Mouse (Mus musculus) cerebellum, postnatal 36 days (tissue): ENCODE measurements at regions not wholly inside any gene's neighbourhood (a gene's known extent, or its start where the extent isn't known, plus 50 kb on each side); places are given as distances from the start of the nearest gene placed in this dataset.
"Not testable (repeated sequence)": the region's sequence is repeated elsewhere in the genome, so short reads cannot be mapped to it uniquely, and the experiment has no call there.

Experiments used
- DNase-seq, 2 experiments: peaks; one replicate each; pipeline ENCODE4 v3.0.0; 2021 to 2022; ENCODE audit warnings: mixed read lengths in 2 of 2

- not testable (repeated sequence) for DNase-seq
Measured at GRCm38 (mm10) chrX:19341231-19342007, 139.7 kb downstream of the Tex13c3 start.

GRCm38 (mm10) chrX:19313286-19313685 is 167.8 kb downstream of the Tex13c3 start:
- DNase-seq = peak; percentile 7 to 17

DNA sequence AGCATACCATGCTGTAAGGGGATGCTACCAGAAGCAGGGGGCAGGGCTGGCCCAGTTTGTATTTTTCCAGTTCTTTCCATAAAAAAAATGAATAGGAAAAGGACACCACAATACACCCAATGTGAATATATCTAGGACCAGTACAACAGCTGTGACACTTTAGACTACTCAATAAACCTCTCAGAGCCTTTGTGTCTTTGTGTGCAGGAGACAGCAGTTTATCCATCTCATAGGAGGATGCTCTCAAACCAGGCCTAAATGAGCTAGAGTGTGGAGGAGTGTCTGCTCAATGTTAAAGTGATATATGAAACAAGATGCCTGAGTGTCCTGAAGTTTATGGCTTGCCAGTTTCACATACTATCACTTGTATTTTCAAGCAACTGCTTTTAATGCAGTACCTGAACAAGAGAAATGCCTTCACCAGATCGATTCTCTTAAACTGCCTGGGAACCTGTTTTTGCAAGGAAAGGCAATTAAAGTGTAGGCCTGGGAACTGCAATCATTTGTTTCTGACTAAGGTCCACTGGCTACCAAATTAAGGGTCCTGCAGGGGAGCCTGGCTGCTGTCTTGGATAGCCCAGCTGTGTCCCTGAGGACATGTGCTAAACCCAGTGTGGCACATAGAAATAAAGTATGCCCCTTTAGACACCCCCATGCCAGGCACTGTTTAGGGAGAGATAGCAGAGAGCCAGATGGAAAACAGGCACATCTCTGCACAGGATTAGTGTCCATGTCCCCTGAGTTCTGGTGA is 169.1 kb downstream of the Tex13c3 start:
- peak; percentile 2 to 9 for DNase-seq

DNA sequence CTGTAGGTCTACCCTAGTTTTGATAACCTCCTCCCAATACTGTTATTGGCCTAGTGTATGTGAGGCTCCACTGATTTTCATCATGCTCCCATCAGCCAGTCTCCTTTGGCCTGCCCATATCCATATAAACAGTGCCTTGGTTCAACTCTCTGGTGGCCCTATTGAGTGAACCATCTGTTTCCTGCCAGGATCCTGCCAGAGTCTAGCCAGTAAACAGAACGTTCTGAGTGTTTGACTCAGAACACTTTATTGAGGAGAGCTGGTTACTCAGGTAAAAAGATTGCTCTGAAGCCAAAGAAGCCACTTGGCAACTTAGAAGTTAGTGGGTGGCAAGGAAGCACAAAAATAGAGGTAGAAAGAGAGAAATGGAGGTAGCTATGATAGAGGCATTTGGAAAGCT is 169.7 kb downstream of the Tex13c3 start:
- DNase-seq = peak; percentile 34 to 47

DNA sequence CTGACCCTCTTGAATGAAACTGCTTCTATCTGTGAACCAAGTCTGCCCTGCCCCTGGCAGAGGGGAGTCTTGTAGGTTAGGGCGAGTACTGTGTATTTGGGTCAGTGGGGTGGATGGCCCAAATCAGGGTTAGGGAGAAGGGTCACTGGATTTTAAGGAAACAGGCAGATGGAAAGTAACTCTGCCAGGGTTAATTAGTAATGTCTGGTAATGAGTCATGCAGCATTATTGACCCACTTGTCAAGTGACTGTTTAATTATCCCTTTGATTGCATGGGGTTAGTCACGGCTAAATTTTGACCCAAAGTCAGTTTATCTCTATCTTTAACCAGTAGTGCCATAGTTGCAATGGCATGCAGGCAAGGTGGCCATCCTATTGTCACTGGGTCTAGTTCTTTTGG is 192.9 kb downstream of the Tex13c3 start:
- DNase-seq = no peak

DNA sequence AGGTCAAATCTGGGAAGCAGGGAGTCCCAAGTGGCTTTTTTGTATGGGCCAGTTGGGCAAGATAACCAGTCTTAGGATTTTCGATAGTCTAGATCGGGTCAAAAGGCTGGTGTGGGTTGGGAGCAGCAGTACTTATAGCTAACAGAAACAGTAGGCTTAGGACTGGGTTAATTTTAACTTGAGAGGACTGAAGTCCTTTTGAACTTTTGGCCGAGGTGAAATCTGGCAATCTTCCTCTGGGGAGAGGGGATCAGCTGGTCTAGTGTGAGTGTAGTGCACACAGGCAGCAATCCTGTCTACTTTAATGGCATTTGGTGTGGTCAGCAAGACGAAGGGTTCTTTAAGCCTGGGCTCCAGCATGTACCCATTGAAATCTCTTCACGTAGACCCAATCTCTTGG is 194.7 kb downstream of the Tex13c3 start:
- no peak for DNase-seq

DNA sequence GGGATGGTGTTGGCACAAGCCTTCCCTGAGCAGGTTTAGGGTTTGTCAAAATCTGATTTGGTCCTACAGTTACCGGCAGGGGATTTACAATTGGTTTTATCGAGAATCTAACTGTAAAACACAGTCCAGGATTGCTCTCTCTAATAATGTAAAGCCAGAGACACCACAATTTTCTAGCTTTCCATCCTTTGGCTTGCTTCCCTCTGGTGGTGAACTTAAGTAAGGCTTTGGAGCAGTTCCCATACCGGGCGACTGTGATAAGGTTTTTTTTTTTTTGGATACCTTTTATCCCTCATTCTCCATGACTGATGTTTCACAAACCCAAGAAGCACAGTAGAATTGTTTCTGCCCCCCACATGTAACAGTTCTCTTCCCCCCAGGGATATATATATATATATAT is 195.3 kb downstream of the Tex13c3 start:
- no peak for DNase-seq

GRCm38 (mm10) chrX:19283078-19283477 is 198.0 kb downstream of the Tex13c3 start:
- no peak for DNase-seq

DNA sequence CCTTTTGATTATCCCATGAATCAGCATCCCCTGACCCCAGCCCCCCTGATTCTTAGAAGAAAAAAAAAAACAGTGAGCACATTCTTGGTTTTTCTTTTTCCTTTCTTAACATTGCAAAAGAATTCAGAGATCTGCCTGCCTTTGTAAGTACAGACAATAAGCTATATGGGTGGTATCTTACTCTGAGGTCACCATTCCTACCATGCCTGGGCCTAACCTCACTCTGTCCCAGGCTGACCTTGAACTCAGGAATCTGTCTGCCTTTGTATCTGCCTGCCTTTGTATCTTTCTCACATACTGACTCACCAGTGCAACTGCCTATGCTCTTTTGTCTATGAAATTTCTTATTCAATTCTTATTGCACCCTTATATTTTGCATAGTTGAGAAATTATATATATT is 216.9 kb downstream of the Tex13c3 start:
- DNase-seq = no peak

- DNase-seq = no peak
Measured at GRCm38 (mm10) chrX:19246777-19247619, 234.1 kb downstream of the Tex13c3 start.

GRCm38 (mm10) chrX:19237738-19238261 is 243.3 kb downstream of the Tex13c3 start:
- peak; percentile 58 to 59 for DNase-seq

GRCm38 (mm10) chrX:19237048-19237737 is 243.9 kb downstream of the Tex13c3 start:
- peak; percentile 35 to 46 for DNase-seq

GRCm38 (mm10) chrX:19235449-19235848 is 245.7 kb downstream of the Tex13c3 start:
- no peak for DNase-seq

GRCm38 (mm10) chrX:19231823-19232222 is 249.3 kb downstream of the Tex13c3 start:
- no peak for DNase-seq

DNA sequence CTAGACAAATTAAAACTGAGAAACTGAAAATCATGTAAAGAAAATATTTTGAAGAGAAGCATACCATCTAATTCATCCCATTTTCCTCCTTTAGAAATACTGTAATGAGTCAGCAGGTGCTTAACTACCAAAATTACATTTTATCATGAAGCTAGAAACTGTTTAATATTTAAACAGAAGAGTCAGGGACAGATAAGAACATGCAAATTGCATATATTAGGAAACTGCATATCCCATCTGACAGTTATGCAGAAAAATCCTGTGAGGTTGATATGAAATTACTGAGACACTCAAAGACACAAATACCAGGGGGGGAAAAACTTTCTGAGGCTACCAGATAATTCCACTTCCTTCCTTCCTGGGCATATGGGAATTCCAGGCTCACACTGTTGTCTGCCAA is 257.8 kb downstream of the Tex13c3 start:
- DNase-seq = no peak

- no peak for DNase-seq
Measured at GRCm38 (mm10) chrX:19220785-19221496, 260.2 kb downstream of the Tex13c3 start.

- no peak for DNase-seq
Measured at GRCm38 (mm10) chrX:19219727-19220126, 261.4 kb downstream of the Tex13c3 start.

- DNase-seq = no peak
Measured at GRCm38 (mm10) chrX:19219301-19219700, 261.8 kb downstream of the Tex13c3 start.

DNA sequence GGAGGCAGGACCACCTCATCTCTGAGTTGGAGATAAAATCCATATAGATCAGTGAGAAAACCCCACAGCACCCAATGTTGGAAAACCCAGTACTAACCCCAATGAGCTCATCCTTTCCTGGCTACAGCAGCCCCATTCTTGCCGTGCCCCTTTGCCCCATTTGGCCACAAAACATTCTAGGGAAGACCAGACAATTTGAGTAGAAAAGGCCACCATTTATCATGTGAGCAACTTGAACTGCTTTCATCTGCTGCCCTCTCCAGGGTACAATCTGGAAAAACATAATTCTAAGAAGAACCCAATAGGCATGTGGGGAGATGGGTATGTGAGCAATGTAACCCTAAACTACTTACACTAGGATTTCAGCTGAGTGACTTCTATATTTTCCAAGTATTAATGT is 274.7 kb downstream of the Tex13c3 start:
- DNase-seq = no peak

DNA sequence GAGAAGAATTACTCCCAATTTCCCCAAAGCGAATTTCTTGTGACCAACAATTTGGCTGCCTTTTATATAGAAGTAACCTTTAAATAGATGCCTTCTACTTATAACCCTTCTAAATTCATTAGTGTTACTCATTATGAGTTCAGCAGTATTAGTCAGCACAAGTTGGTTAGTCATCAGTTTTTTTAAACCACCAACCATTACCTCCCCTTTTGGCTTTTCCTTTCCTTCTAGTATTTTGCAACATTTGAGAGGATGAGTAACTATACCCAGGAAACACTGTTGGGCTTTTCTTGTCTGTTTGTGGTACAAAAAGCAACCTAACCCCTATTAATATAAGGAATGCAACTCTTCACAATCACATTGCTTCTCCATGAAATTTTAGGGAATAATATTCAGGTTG is 278.6 kb downstream of the Tex13c3 start:
- DNase-seq = no peak

GRCm38 (mm10) chrX:19201383-19201782 is 279.7 kb downstream of the Tex13c3 start:
- DNase-seq = no peak

DNA sequence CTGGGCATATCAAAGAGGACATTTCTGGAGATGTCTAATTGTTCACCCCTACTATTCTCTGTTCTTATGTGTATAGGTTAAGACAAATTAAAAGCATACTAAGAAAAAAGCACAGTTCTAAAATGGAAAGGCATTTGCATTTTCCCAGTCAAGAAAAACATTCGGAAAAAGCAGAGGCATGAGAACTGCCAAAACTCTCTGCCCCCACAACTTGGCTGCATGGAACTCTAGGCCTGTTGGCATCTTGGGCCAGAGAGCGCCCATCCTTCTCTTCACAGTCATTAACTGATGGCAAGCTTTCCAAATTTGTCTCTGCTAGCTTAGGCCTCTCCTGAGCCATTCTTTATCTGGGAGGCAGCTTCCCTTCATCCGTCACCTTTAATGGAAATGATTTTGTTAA is 281.6 kb downstream of the Tex13c3 start:
- DNase-seq = no peak
